Mouse (Mus musculus) kidney, adult 11 months (tissue): ENCODE data around the gene Nab2.

Experiments
- DNase-seq: peaks from one replicate; pipeline ENCODE4 v3.0.0; 2022

Nab2 gene

DNA sequence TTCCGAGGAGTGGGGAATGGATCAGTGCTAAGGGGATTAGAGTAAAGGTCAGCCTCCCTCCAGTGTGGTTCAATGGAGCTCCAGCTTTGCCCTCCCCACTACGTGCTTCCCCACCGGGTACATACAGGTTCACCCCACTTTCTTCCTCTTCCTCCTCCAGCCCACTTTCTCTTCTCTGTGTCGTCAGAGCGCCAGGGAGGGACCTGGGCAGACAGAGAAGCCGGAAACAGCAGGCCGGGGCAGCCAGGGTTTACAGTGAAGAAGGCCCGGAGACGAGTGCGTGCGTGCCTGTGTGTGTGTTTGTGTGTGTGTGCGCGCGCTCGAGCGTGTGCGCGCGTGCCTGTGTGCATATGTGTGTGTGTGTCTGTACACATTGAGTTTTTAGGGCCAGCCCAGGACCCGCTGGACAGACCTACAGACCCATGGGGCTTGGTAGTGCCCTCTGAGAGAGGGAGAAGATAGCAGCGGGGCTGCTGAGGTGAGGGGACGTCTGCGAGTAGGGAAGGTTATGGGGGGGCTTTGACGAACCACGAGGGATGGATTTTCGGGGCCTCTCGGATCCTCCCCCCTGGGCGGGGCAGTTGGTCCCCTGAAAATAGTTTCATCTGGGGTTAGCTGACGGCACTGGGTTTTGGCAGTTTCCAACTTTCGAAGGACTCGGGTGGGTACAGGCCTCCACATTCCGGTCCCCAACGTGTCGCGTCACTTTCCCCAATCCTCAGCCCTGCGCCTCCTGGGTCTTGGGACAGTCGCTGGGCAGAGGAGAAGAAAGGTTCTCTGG is 25.4 kb downstream of the Nab2 start, which contains the start of gene Stat6:
Gene Stat6, plus strand, starts transcription at position 215 of the 781 bp plus-strand sequence.
- DNase-seq: peak; percentile 83

- DNase-seq: peak; percentile 82
Measured at GRCm38 (mm10) chr10:127641861-127642771, 26.3 kb downstream of the Nab2 start.

- DNase-seq: no peak
Measured at GRCm38 (mm10) chr10:127640421-127640820, 27.9 kb downstream of the Nab2 start.

DNA sequence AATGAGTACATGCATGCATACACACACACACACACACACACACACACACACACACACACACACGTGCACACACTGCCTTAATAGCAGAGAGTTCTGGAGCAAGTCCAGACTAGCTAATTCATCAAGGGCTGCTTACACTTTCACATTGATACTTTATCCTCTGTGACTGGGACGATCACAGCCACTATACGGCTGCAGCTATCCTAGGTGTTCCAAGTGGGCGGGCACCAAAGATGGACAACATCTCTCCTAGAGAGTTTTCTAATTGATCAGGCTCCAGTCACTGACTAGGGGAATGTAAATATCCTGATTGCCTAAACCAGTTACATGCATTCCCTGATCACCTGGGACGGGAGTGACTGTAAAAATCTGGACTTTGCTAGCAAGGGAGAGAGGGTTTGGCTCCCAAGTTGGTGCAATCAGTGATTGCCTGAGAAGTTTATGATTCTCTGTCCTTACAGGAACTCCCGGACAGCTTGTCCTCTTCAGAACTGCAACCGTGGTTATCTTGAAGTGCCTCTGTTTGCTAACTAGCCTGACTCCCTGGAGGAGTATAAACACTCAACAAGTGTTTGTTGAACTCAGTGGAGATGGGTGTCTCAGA is 35.6 kb downstream of the Nab2 start:
- DNase-seq: no peak

DNA sequence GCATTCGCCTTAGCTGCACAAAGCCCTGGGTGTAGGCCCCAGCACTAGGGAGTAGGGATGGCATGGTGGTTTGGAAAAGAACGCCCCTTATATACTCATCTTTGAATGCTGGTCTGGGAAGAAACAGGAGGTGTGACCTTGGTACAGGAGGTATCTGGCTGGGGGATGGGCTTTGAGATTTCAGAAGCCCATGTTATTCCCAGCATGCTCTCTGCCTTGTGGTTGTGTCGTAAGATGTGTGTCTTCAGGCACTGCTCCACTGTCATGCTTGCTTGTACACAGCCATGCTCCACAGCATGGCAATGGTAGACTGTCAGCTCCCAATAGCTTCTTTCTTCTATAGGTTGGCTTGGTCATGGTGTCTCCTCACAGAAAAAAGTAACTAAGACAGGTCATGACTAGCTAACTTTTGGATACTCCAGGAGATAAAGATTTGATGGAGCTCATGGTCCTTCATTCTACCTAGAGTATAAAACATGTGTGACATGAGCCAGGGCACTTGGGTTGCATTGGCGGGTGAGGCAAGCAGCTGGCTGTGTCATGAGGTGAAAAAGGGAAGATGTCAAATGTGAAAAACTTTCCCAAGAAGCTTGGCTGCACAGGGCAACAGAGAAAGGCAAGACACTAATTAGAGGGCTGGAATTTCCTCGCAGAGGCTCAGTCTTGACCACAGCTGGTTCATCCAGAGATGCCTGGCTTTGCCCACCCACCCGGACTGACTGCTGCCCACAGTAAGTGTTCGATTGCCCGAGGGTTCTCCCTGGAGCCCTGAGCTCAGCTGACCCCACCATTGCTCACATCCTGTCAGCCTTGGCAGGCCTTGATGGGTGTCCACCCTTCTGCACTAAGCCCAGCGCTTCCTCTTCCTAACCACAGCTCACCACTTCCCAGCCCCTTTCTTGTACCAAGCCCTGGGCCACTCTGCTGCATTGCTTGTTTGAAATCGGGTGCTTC is 36.8 kb downstream of the Nab2 start:
- no peak for DNase-seq

- no peak for DNase-seq
Measured at GRCm38 (mm10) chr10:127626433-127626832, 41.9 kb downstream of the Nab2 start.

- no peak for DNase-seq
Measured at GRCm38 (mm10) chr10:127623439-127624216, 44.7 kb downstream of the Nab2 start.

- no peak for DNase-seq
Measured at GRCm38 (mm10) chr10:127622661-127623060, 45.7 kb downstream of the Nab2 start.

DNA sequence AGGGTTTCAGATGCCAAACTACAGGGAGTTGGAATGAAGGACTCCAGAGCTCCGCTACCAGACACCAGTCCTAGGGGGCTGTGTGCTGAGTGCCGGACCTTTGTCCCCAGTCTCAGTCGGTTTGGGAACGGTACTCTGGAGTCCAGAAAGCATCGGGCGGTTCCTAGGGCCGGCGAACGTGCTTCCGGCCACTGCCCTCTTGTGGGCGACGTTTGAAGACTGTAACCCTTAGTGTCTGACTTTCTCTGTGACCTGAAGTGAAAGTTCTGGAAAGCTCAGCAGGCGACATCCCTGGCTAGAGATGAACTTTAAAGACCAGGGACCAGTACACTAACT is 46.3 kb downstream of the Nab2 start:
- peak; percentile 79 for DNase-seq

DNA sequence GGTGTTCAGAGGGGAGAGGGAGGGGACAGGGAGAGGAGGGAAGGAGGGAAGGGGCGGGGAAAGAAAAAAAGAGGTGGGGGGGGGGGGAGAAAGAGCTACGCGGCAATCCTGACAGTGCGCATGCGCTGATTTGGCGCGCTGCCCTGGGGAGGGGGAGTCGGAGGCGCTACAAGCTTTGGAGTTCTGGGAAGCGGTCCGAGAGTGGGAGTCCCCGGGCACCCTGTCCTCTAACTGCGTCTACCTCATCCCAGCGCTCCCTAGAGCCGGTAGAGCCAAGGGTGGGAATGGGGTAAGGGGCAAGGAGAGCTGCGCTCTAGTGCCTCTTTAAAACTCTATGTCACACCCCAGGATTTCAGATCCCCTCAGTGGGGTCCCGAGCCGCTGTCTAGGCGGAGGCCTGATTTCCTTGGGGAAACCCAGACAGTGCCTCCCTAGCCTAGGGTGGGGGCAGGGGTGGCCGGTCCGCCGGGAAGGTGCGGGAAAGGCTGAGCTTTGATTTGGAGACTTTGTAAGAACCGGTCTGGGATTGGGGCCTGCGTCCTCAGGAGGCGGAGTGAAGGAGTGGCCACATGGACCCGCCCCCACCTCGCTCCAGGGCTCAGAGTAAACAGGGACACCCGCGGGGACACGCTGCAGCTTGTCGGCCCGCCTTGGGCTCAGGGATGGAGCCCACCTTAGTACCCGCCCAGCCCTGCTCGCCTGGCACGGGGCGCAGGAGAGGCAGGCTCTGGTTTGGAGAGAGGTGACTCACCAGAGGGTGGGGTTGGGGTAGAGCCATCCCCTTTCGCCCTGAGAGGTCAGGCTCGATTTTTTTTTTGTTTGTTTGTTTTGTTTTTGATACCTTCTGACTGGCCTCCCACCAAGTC is 46.9 kb downstream of the Nab2 start:
- DNase-seq: peak; percentile 94

DNA sequence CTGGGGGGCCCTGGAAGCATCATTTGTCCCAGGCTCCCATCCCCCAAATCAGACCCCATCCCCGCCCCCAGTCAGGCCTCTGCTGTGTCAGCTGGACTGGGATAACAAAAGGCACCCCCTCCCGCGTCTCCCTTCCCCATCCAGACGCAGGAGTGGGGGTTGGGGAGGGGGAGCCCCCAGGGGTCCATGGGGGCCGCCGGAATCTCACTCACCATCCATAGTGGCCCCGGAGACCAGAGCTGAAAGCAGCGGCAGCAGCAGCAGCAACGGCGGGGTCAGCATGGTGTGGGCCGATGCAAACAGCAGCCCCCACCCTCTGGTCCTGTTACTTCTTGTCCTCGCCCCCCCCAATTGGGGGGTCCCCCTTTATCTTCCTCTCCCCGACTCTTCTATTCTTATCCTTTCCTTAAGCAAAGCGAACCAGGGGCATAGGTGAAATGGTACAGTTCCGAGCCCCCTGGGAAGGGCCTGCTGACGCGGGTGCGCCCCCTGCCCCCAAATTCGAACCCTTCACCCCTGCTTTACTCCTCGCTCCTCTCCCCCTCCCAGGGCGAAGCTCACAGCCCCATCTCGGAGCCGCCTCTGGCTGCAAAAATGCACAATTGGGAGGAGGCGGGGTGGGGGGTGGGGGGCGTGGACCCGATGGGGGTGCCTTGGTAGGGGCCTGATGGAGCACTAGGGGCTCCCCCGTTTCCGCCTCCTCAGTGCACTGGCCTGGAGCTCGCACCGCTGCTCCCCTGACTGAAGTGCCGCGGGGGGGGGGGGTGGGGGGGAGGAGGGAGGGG is 47.8 kb downstream of the Nab2 start, which contains the start of gene Lrp1:
Gene Lrp1, minus strand, starts transcription at position 743 of the 785 bp plus-strand sequence.
- peak; percentile 31 for DNase-seq

DNA sequence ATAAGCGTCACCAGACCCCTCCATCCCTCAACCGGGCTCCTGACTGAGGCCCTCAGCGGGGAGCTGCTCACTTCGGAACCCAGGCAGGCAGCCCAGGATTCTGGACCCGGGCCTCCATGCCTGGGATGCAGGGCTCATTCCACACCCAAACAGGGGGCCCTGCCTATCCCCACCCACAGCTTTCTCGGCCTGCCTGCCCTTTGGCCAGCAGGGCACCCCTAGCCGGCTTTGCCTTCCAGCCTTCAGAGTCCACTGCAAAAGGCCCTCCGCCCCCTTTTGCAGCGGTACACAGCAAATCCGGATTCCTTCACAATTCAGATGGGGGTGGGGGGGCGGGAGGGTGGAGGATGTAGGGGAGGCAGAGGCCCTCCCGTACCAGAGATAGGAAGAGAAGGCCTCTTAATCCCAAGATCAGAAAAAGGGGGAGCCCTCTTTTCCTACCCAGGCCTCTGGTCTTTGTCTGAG is 48.4 kb downstream of the Nab2 start:
- no peak for DNase-seq

- DNase-seq: no peak
Measured at GRCm38 (mm10) chr10:127619119-127619721, 49.1 kb downstream of the Nab2 start.

DNA sequence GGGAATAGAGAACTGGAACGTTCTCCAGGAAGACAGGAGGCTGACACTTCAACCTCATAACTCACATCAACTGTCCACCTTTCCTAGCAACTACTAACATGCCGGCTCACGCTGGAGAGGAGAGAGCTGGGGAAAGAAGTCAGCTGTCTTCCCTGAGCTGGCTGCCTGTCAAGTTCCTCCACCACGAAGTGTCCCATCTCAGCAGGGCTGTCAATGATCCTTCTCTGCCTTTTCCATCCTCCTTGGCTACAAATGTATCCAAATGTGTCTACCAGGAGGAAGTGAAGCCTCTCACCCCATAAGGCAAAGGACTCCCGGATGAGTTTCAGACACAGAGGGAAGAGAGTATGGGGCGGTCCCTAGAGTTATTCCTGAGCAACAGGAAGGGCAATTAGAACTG is 50.2 kb downstream of the Nab2 start:
- no peak for DNase-seq

DNA sequence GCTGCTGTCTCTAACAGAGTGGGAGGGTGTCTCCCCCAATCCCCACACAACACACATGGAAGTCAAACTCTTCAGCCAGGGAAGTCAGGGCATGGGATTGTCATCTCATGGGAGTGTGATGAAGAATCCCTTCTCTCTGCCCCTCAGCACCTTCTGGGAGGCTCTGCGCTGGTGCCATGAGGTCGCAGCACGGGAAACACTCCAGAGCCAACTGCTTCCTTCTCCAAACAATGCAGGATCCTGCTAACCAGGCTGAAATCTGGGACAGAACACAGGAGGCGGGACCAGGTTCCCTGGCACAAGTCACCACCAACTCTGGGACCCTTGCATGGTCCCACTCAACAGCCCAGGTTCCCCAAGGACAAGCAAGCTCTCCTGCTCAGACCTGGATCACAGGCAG is 51.1 kb downstream of the Nab2 start:
- no peak for DNase-seq

DNA sequence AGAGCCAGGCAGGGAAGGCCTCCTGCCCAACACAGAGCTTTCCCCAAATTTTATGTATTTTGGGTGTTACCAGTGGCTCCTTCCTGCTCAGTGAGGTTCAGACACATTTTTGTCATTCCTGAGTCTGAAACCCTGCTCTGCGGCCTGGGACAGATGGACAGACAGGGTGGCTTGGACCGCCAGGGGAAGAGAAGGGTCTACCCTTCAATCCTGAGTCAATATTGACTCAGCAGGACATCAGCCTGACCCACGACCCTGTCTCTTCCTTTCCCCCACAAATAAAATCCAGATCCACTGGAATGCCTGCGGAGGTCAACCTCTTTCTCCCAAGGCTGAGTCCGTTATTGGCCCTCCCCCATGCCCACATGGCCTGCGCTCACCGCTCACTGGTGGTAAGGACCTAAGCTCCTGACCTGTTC is 52.1 kb downstream of the Nab2 start:
- peak; percentile 32 for DNase-seq

DNA sequence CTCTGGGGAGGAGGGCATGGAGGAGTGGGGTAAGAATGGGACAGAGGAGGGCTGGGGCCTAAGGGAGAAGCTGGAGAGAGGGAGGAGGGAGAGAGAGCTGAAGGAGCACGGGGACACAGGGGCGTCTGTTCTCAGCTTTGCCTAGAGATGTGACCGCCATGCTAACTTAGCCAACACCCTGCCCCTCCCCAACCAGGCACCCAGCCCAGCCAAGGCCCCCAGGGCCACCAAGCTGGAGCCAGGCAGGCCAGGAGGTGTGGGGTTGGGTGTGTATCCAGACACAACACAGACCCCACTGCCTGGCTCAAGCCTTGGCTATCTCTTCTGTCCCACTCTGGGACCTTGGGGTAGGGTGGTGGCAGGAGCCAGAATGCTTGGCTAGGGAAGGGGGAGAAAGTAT is 52.8 kb downstream of the Nab2 start:
- no peak for DNase-seq

DNA sequence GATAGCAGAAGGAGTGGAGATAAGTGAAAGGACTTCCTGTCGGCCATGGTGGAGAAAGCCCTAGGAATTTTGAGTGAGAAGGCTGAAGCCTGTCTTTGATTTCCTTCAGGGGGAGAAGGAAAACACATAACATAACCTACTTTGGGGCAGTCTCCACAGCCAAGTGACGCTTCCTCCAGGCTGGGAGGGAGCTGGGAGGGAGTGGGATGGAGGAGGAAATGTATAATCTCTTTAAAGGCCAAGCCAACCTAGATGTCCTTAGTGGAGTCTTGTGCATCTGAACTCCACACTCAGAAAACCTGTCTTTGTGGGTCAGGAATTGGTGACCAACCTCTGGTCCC is 53.4 kb downstream of the Nab2 start:
- no peak for DNase-seq
